Mouse (Mus musculus) hematopoietic multipotent progenitor cell, adult 10-12 weeks (in vitro differentiated cells): Measurements from ENCODE around the gene Atg13. TPM values are rescaled to one million over a fixed set of nuclear protein-coding genes. Genes with fewer than 3 reads are reported as not detected.

ENCODE experiments used
- polyA plus RNA-seq: library from polyadenylated mRNA; stranded (reverse); fragments of >175 nt; gene quantifications from 2 replicates; pipeline ENCODE4 v1.2.3, GENCODE M21; 2012; ENCODE audit warnings: low replicate concordance

Gene Atg13
- polyA plus RNA-seq: 34.7 and 41.6 TPM in 2 replicates

DNA sequence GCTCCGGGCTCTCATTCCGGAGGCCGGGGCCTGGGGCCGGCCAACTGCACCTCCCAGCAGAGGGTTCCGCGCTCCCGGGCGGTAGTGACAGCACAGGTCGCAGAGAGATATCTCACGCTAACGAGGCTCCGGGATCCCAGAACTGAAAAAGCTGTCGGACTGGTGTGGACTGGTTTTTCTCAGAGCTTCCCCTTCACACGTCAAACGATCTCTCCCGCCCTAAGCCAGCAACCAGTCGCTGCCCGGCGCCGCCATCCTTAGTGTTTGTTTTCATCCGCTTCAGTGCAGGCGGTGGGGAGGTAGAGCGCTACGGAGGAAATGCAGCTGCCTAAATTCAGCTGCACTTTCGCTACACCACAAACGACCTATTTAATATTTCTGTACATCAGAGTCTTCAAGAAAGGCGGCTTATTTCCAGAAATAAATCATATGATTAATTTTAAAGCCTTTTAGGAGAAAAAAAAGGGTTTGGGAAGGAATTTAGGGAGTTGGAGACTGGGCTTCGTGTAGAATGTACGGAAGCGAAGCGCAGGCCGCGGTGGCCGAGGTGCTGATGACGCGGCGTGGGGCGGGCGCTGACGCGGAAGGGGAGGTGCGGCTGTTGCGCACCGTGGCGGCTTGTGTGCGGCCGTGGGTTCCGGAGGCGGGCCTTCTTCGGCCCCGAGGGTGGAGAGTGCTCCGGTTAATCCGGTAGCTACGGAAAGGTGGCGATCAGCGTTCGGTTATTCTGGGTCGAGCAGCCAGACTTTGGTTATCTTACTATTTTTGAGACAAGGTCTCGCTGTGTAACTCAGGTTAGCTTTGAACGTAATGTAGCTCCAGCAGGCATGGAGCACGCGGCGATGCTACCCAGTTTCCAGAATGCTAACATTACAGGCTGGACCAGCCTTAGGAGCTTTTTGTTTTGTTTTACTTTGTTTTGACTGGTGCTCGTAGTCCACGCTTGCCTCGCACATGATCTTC, at the start of gene Atg13, which contains the start of gene Harbi1:
Atg13 (minus strand) TSS at position 305 of the 963 bp plus-strand sequence.
Harbi1 (plus strand) TSS at position 581 of the 963 bp plus-strand sequence.

DNA sequence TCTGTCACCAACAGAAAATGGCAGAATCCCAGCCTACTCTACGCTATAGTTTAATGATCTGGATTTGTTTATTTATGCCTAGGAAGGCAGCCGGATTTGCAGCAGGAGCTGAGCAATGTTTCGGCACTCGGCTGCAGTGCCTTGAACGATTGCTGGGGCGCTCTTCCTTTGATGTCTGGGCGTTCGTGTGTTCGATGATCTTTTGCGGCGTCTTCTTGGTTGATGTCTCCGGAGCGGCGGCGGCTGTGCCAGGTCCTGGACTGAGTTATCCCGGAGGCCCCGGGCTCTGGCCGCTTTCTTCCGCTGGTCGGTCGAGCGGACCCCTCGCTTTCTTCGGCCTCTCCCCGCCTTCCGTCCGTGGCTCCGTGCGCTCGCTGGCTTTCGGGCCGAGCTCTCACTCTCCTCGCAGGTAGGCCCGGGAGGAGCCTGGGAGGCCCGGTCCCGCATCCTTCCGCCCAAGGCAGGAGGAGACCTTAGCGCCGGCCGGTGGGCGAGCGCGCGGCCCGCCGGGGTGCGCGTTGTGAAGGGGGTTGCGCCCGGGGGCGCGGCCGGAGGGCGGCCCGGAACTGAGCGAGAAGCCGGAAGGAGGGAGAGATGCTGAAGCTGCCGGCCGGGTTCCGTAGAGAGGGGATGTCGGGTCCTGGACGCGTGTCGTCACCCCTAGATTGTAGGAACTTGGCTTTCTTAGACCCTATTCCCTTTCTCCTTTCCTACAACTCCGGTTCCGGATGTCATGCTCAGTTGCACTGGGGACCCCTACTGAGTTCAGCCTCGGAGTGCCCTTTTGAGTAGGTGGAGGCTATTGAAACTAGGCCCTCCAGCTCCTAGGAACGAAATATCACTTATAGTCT, 19.8 kb upstream of the Atg13 start, which contains the start of gene Ambra1:
Ambra1 (plus strand) TSS at position 164 of the 851 bp plus-strand sequence.

DNA sequence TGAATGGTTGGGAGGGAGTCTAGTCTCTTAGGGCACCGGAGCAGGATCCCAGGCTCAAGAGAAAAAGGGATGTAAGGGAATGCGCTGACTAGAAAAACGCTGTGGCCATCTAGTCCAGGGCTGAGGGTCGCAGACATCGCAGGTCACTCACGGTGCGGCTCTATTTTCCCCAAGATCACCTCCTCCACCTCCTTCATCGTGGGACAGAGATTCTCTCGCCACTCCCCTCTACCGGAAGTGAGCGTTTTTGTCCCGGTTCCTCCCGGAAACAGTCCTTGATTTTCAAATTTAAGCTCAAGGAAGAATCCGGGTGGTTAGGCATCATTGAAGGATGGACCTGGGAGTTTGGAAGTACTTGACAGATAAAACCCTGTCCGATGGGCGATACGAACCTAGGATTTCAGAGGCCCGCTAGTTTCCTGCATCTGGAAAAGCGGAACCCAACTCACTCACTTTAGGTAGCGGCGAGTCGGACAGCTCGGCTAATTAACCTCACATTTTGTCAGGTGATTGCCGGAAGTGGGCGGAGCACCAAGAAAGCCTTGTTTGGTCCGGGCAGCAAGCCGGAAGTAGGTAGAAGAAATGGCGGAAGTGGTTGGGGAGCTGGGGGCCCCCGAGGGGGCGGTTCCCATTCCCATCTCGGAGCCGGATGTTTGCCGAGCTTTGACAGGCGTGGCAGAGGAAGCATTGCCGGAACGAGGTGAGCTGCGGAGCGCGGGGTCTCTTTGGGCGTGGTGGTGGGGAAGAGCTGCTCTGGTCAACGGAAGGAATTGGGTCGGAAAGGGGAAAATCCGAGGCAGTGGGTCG, 60.6 kb downstream of the Atg13 start, which contains the start of the genes Zfp408 and Arhgap1:
Zfp408 (minus strand) TSS at position 239 of the 807 bp plus-strand sequence.
Arhgap1 (plus strand) TSS at position 308 of the 807 bp plus-strand sequence.

DNA sequence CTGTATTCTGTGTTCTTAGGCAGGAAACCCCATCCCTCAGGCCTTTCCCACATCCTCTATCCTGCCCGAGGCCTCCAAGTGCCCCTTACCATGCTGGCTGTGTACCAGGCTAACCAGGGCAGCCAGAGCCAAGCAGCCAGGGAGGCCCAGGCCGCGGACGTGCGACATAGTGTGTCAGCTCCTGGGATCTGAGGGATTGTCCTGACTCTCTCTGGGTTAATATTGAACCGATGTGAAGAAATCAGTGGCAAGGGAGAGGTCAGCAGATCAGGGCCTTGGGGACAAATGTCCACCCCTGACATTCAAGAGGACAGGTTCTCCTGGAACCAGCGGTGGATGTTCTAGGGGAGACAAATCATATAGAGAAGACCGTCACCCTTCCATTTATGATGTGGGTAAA, 74.1 kb downstream of the Atg13 start, which contains the start of gene F2:
F2 (minus strand) TSS at position 186 of the 400 bp plus-strand sequence.

Other genes starting within 250 kb of the Atg13 start
- 1.5 and 1.9 TPM in 2 replicates for gene Ckap5, start 183.8 kb downstream of the Atg13 start, polyA plus RNA-seq
- gene F2, start 74.2 kb downstream of the Atg13 start, polyA plus RNA-seq: not detected in 2 replicates
- 20.3 and 26.5 TPM in 2 replicates for gene Zfp408, start 60.8 kb downstream of the Atg13 start, polyA plus RNA-seq
- gene Arhgap1, start 60.7 kb downstream of the Atg13 start, polyA plus RNA-seq: 25.9 and 56.3 TPM in 2 replicates
- 1.2 and 2.2 TPM in 2 replicates for gene Harbi1, start 276 bp upstream of the Atg13 start, polyA plus RNA-seq
- 35.8 and 49.0 TPM in 2 replicates for gene Ambra1, start 19.6 kb upstream of the Atg13 start, polyA plus RNA-seq
- 0.13 and 0.59 TPM in 2 replicates for gene Chrm4, start 216.7 kb upstream of the Atg13 start, polyA plus RNA-seq
- gene Mdk, start 221.7 kb upstream of the Atg13 start, polyA plus RNA-seq: 8.2 and 9.8 TPM in 2 replicates
- not detected in 2 replicates for gene Gm9821, start 235.1 kb upstream of the Atg13 start, polyA plus RNA-seq